Mouse (Mus musculus): ENCODE results near the gene Zfp980. TPM values are rescaled to one million over a fixed set of nuclear protein-coding genes. Genes with fewer than 3 reads are reported as not detected.
A peak's percentile ranks its signal among the peaks of the same experiment; 100 is the strongest.
"Not testable (repeated sequence)": the region's sequence is repeated elsewhere in the genome, so short reads cannot be mapped to it uniquely, and the experiment has no call there.

The Zfp980 gene
- total RNA-seq (2015) (0.09 TPM in 1 of 2 replicates, not detected in the other), total RNA-seq (2017) (not detected in 2 replicates)

DNA sequence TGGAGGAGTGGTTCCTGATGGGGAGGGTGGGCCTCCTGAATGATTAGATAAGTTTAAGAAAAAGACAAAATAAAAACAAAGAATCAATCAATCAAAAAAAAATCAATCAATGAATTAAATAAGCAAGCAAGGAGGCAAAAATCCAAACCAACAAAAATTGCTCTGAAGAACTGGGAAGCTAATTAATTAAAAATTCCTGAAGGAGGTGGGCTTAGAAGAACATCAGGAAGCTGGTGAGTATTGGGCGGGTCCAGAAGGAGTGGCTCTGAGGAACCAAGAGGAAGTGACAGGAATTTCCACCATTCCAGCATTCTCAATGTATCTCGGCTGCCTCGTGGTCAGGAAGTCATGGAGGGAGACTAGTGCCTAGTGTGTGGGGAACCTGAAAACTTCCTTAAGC is at the start of gene Zfp980:
Zfp980 (plus strand) TSS at position 301 of the 400 bp plus-strand sequence.
- ATAC-seq (ENCODE audit: poor library complexity, severe bottlenecking), result not testable (repeated sequence)

DNA sequence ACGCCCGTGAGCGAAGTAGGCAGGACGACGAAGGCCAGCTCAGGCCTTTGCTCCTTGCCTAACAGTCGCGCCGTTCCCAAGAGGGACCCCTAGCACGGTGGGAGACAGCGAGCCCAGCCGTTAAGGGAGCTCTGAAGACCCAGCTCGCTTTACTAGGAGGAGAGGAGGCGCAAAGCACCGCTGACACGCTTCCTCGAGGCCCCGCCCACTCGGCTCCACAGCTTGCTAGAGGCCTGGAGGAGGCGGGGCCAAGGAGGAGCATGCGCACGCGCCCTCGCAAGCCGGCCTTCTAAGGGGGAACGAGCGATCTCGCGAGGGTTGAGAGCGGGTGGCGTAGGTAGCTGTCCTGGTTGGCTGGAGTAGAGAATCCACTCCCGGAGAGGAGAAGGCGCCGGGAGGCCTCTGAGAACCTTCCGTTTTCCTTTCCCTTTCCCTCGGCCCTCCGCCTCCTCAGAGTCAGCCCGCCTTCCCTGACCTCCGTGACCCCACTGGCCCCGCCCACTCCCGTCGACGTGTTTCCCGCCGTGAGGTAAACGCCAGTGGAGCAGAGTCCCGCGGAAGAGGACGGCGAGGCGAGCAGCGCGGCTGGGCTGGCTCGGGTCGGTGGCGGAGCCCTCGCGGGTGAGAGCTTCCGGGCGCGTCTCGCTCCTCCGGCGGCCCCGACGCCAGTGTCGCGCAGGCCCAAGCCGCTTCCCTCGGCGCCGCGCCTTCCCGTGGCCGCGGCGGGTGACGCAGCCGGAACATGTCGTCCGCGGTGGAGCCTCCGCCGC is 29.9 kb upstream of the Zfp980 start:
- not testable (repeated sequence) for ATAC-seq (ENCODE audit: poor library complexity, severe bottlenecking)

DNA sequence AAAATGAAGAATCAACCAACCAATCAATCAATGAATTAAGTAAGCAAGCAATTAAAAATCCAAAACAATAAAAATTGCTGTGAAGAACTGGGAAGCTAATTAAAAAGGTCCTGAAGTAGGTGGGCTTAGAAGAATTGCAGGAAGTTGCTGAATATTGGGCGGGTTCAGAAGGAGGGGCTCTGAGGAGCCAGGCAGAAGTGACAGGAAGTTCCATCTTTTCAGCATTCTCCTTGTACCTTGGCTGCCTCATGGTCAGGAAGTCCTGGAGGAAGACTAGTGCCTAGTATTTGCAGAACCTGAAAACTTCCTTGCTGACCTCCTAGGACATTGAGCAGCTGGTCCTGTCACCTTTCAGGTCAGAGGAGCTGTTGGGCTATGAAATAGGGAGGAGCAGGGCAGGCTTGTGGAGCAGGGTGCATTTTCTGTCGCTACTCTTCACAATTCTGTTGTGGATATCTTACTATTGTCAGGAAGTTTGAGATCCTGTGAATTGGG is 3.8 kb downstream of the Zfp980 start:
- not testable (repeated sequence) for ATAC-seq (ENCODE audit: poor library complexity, severe bottlenecking)

DNA sequence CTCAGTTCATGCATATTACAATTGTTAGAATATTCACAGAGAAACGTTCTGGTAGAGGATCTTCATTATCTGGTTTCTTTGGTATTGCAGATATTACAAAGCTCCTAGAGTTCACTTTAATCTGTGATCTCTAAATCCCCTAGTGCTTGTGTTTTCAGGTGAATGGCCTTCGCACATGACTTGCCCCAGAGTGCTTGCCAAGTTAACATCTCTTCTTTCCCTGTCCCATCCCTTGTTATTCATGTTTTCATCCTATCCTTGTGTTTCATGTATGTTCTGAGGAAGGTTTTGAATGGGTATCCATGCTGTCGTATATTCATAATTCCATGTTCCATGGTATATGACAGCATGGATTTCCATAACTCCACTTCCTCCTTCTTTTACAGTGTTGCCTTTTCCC is 9.7 kb downstream of the Zfp980 start:
- ATAC-seq (ENCODE audit: poor library complexity, severe bottlenecking), result peak; percentile 33; the same call in 1 of the 2 replicates

DNA sequence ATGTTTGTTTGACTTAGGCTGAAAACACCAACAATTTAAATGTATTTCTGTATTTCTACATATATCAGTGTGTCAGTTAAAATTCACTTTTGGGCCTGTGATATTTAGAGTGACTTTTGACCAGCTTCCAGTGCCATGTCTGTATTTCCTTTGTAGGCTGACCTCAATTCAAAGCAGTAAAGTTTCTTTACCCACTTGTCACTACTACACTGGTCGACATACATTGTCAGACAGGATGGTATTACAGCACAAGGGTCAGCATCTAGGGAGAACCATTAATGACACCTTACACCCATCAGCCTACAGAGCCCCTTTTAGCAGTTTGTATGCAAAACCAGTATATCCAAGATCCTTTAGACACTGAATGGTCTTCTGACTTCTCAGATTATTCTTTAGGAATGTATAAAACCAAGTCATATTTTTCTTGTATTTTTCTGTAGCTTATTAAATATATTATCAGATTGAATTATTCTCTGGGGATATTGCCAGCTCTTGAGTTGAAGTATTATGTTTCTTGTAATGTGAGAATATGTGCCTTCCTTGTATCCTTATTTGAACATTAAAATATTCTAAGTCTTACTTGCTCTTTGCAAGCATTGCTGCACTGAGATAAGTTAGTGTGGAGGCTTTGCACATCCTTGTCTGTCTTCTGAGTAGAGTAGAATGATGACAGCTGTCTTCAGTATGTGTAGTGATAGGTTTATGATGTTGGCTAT is 10.3 kb downstream of the Zfp980 start:
- 0 out of 2 replicates have a peak, but pooled peaks have one; percentile 21 for ATAC-seq (ENCODE audit: poor library complexity, severe bottlenecking)

DNA sequence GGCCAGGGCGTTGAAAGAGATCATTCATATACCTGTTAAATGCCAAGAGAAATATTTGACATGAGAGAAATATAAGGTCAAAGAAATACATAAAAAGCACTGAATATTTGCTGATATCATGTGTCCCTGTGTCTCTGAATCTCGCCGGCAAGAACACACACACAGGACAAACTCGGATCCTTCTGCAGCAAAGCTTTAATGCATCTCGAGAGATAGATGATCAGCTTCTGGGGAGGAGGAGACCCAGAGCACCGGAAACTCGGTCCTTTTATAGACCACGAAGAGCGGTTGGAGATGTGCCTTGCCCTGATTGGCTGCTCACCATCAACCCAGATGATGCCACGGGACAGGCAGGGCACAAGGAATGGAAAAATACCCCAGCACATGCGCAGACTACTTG is 11.5 kb downstream of the Zfp980 start:
- not testable (repeated sequence) for ATAC-seq (ENCODE audit: poor library complexity, severe bottlenecking)

DNA sequence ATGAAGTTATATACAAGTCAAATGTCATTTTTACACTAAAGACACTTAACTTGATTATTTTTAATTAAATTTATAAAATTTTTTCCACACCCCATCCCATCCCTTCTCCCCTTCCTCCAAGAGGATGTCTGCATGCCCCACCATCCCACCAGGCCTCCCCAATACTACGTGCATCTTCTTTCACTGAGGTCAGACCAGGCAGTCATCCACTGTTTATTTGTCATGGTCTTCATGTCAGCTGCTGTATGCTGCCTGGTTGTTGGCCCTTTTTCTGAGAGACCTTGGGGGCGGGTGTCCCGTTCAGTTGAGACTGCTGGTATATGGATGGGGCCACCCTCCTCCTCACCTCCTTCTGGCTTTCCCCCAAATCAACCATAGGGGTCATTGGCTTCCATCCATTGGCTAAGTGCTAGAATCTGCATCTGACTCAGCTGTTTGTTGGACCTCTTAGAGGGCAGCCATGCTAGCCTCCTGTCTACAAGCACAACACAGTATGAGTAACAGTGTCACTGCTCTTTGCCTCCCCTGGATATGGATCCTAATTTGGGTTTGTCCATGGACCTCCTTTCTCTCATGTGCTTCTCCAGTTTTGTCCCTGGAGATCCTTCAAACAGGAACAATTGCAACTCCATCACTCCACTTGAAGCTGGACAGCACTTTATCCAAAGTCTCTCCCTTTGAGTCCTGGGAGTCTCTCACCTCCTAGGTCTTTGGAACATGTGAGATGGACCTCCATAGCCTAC is 12.7 kb downstream of the Zfp980 start:
- ATAC-seq (ENCODE audit: poor library complexity, severe bottlenecking), result peak; percentile 49

DNA sequence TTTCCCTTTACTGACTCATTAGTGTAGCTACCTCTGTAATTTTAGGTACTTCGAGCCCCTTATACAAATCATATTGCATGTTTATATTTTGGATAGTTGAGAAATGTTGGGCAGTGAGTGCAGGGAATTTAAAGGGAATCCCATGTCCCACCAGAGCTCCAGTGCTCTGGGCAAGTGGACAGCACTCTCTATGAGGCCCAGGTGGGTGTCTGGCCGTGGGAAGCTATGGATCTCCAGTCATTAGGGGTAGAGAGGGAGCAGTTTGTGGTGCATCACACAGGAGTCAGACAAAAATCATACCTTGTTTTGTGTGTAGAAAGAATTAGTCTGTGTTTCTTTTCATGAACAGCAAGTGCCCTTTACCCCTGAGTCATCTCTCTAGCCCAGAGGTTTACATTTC is 15.6 kb downstream of the Zfp980 start:
- ATAC-seq (ENCODE audit: poor library complexity, severe bottlenecking), result not testable (repeated sequence)

DNA sequence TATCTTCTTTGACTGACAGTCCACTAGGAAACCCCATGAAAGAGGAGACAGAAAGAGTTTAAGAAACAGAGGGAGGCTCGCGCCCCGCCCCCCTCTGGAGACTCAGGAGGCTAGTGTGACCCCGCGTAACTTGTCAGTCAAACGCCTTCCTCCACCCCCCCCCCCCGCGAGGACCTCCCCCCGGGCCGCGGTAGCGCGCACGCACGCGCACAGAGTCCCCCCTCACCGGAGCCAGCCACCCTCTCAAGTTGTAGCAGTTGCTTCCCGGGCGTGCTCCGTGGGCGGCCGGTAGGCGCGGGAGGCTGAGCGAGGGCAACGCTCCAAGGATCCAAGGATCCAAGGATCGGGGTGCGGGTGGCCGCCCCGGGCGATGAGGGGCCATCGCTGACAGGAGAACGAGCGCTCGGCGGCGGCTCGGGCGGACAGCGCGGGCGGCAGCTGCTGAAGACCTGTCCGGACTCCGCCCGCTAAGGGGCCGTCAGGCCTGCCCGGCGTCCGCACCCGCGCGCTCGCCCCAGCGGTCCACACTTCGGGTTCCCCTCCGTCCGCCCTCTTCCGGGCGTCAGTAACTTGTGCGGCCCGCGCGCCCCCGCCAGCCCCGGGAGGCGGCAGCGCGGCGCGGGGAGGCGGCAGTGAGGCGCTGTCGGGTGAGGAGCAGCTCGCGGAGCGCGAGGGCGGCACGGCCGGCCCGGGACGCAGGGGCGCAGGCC is 74.6 kb downstream of the Zfp980 start:
- ATAC-seq (ENCODE audit: poor library complexity, severe bottlenecking), result peak; percentile 52

DNA sequence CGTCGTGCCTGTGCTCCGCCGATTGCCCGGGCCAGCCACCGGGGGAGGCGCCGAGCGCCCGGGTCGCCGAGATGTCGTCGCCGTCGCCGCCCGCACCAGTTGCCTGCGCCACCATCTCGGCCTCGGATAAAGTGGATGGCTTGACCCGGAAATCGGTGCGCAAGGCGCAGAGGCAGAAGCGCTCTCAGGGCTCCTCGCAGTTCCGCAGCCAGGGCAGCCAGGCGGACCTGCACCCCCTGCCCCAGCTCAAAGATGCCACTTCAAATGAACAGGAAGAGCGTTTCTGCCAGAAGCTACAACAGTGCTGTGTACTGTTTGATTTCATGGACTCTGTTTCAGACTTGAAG is 75.1 kb downstream of the Zfp980 start:
- ATAC-seq (ENCODE audit: poor library complexity, severe bottlenecking), result 0 out of 2 replicates have a peak, but pooled peaks have one; percentile 24

Other genes with a start within 250 kb of the Zfp980 start
- 0.25 TPM in 1 of 2 replicates, not detected in the other for gene Zfp990, start 159.9 kb upstream of the Zfp980 start, total RNA-seq (2015)
- not detected in 2 replicates for gene Zfp990, start 159.9 kb upstream of the Zfp980 start, total RNA-seq (2017)
- 51.3 and 52.4 TPM in 2 replicates for gene Gm13212, start 85.5 kb upstream of the Zfp980 start, total RNA-seq (2015)
- gene Gm13212, start 85.5 kb upstream of the Zfp980 start, total RNA-seq (2017), result 19.3 and 20.9 TPM in 2 replicates
- not detected in 2 replicates for gene Zfp986, start 198.1 kb downstream of the Zfp980 start, total RNA-seq (2015)
- not detected in 2 replicates for gene Zfp986, start 198.1 kb downstream of the Zfp980 start, total RNA-seq (2017)